Mouse (Mus musculus): ENCODE data around the gene Pla2g2c. TPM values are rescaled to one million over a fixed set of nuclear protein-coding genes. Genes with fewer than 3 reads are reported as not detected.

The Pla2g2c gene
- polyA plus RNA-seq, 1 experiment, result not detected

DNA sequence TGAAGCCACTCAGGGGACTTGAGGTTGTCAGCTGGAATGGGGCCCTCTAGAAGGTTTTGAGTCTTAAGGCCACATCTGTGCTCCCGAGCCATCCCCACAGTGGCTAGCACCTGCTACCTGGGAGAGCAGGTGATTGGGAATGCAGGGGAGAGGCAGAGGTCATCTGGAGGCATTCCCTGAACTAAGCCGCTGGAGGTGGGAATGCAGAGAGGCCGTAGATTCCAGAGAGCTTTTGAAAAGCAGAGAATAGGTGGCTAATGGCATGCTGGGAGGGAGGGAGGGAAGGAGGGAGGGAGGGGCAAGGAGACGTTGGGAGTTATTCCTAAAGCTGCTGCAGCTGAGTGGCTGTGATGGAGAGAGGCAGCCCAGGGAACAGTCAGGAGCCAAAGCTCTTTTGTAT is 34.0 kb upstream of the Pla2g2c start:
- Histone ChIP-seq H3K27ac (ENCODE audit: insufficient read depth, low read length) (no peak overlapping the region), H3K4me3 (ENCODE audit: extremely low read depth, insufficient read depth, insufficient read length) (no peak overlapping the region), H3K27me3 (ENCODE audit: control insufficient read depth, insufficient read depth, low read length) (no peaks in the 10 kb centered on the region), H3K36me3 (ENCODE audit: control insufficient read depth, insufficient read depth, low read length) (no peaks in the 10 kb centered on the region), H3K4me1 (ENCODE audit: control insufficient read depth, insufficient read depth, insufficient read length) (no peaks in the 10 kb centered on the region)
- TF ChIP-seq POLR2A (IDR thresholded peaks at IDR 0.05; ENCODE audit: low read depth, low read length) (no peak), CTCF (IDR thresholded peaks at IDR 0.05; ENCODE audit: extremely low read depth, insufficient read depth, insufficient read length, insufficient replicate concordance) (no peak)
- 12% methylated on average over 4 of the region's 4 CpGs for WGBS
- no peak for DNase-seq (ENCODE audit: low read depth in 1 of 2, low spot score in 2 of 2)

DNA sequence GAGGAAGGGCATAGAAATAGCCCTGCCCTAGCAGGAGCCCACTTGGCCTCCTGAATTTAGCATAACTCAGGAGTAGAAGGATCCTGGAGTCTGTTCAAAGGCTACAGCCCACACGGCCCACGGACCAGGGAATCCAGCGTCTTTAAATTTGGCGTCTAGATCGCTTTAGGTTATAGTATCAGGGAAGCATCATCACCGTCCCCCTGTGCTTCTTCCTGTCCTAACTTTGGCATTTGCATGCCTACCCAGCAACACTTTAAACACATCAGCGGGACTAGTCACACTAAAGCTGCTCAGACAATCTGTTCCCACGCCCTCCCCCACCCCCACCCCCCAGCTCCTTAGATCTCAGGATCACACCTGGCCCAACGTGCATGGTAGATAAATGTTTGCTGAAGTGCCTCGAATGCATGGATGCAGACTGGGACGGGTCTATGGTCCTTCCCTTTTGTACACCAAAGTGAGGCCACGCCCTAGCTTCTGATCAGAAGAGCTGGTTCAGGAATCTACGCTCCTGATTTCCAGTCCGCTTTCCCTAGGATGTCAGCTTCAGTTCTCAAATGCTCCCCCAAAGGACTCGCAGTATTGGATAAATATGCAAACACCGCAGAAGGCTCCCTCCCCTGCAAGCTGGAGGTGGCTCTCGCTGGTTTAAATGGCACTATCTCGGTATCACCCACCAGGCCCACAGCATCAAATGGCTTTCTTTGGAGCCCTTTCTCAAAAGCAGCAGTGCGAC is 33.0 kb upstream of the Pla2g2c start:
- Histone ChIP-seq H3K4me1 (ENCODE audit: control insufficient read depth, insufficient read depth, insufficient read length) (no peaks in the 10 kb centered on the region), H3K27ac (ENCODE audit: insufficient read depth, low read length) (no peak overlapping the region), H3K4me3 (ENCODE audit: extremely low read depth, insufficient read depth, insufficient read length) (no peak overlapping the region), H3K36me3 (ENCODE audit: control insufficient read depth, insufficient read depth, low read length) (no peaks in the 10 kb centered on the region), H3K27me3 (ENCODE audit: control insufficient read depth, insufficient read depth, low read length) (no peaks in the 10 kb centered on the region)
- TF ChIP-seq CTCF (IDR thresholded peaks at IDR 0.05; ENCODE audit: extremely low read depth, insufficient read depth, insufficient read length, insufficient replicate concordance) (no peak), POLR2A (IDR thresholded peaks at IDR 0.05; ENCODE audit: low read depth, low read length) (no peak)
- WGBS, result 15% methylated on average over 19 of the region's 19 CpGs
- no peak for DNase-seq (ENCODE audit: low read depth in 1 of 2, low spot score in 2 of 2)

DNA sequence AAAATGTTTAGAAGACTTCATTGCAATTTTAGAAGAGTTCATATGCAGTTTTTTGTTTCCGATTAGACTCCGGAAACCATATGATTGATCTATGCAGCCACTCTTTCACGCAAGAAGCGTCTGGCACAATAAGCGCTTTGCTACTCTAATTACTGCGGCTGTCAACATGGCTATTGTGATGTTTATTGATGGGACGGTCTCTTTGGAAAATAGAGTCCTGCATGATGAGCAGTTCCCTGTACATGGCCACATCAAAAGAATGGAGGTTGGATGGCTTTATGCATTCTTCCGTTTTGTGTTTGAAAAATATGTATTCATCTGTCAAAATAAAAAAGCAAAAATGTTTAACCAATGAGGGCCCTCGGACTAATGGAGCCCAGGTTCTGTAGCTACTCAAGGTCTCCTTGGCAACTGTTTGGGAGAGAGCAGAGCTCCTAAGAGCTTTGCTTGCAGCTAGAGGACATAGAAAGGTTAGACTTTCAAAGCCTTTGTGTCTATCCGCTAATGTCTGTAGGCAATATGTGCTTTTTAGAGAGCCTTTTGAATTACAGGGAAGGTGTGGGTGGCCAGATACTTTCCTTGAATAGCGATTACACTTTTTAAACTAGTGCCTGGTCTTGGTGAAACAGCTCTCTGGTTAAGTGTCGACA is 31.4 kb upstream of the Pla2g2c start:
- no peak for DNase-seq (ENCODE audit: low read depth in 1 of 2, low spot score in 2 of 2)
- H3K4me1 ChIP-seq (ENCODE audit: control insufficient read depth, insufficient read depth, insufficient read length), result no peaks in the 10 kb centered on the region
- 74% methylated on average over 12 of the region's 12 CpGs for WGBS
- TF ChIP-seq POLR2A (IDR thresholded peaks at IDR 0.05; ENCODE audit: low read depth, low read length) (no peak), CTCF (IDR thresholded peaks at IDR 0.05; ENCODE audit: extremely low read depth, insufficient read depth, insufficient read length, insufficient replicate concordance) (no peak)
- H3K27me3 ChIP-seq (ENCODE audit: control insufficient read depth, insufficient read depth, low read length), result no peaks in the 10 kb centered on the region
- no peaks in the 10 kb centered on the region for H3K36me3 ChIP-seq (ENCODE audit: control insufficient read depth, insufficient read depth, low read length)
- no peak overlapping the region for H3K4me3 ChIP-seq (ENCODE audit: extremely low read depth, insufficient read depth, insufficient read length)
- no peak overlapping the region for H3K27ac ChIP-seq (ENCODE audit: insufficient read depth, low read length)

DNA sequence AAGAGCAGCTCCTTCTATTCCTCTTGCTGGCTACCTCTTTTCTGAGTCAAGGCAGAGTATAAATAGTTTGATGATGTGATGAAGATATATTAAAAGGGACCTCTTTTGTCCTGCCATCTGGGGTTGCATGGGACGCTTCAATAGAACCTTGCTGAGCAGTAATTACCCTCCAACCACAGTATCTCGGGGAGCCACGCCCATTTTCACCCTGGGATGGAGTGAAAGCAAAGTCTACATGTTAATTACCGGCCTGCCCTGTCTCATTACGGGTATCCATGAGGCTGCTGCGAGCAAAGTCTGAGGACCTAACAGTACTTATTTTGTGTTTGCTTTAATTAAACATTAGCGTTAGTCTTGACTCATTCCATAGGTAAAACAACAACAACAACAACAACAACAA is 27.9 kb upstream of the Pla2g2c start:
- no peak for DNase-seq (ENCODE audit: low read depth in 1 of 2, low spot score in 2 of 2)
- no peak overlapping the region for H3K27ac ChIP-seq (ENCODE audit: insufficient read depth, low read length)
- H3K27me3 ChIP-seq (ENCODE audit: control insufficient read depth, insufficient read depth, low read length), result no peaks in the 10 kb centered on the region
- no peaks in the 10 kb centered on the region for H3K4me1 ChIP-seq (ENCODE audit: control insufficient read depth, insufficient read depth, insufficient read length)
- no peak overlapping the region for H3K4me3 ChIP-seq (ENCODE audit: extremely low read depth, insufficient read depth, insufficient read length)
- no peaks in the 10 kb centered on the region for H3K36me3 ChIP-seq (ENCODE audit: control insufficient read depth, insufficient read depth, low read length)
- TF ChIP-seq POLR2A (IDR thresholded peaks at IDR 0.05; ENCODE audit: low read depth, low read length) (no peak), CTCF (IDR thresholded peaks at IDR 0.05; ENCODE audit: extremely low read depth, insufficient read depth, insufficient read length, insufficient replicate concordance) (no peak)
- WGBS, result 40% methylated on average over 7 of the region's 7 CpGs

DNA sequence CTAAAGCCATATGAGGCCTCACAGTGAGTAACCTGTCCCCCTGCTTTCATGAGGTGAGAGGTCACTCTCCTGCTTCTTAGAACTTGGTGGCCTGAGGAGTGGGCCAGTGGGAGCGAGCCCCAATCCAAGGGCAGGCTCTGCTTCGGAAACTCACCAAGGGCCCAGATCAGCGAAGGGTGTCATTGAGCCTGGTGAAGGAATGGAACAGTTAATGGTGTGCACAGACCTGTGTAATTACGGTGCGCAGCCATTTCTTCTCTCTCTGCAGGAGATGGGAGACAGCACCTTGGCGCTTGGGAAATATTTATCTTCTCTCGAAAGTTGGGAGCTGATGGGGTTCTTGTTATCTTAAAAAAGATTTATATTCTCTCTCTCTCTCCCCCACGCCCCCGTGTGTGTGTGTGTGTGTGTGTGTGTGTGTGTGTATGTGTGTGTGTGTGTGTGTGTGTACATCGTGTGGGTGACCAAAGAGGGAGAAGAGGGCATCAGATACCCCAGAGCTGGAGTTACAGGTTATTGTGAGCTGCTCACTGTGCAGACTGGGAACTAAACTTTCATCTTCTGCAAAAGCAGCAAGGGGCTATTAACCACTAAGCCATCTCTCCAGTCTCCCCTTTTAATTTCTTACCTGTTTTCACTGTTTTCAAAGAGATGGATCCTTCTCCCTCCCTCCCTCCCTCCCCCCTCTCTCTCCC is 27.3 kb upstream of the Pla2g2c start:
- no peak overlapping the region for H3K27ac ChIP-seq (ENCODE audit: insufficient read depth, low read length)
- 54% methylated on average over 10 of the region's 10 CpGs for WGBS
- H3K4me3 ChIP-seq (ENCODE audit: extremely low read depth, insufficient read depth, insufficient read length), result no peak overlapping the region
- no peaks in the 10 kb centered on the region for H3K27me3 ChIP-seq (ENCODE audit: control insufficient read depth, insufficient read depth, low read length)
- H3K36me3 ChIP-seq (ENCODE audit: control insufficient read depth, insufficient read depth, low read length), result no peaks in the 10 kb centered on the region
- no peak for DNase-seq (ENCODE audit: low read depth in 1 of 2, low spot score in 2 of 2)
- no peaks in the 10 kb centered on the region for H3K4me1 ChIP-seq (ENCODE audit: control insufficient read depth, insufficient read depth, insufficient read length)
- TF ChIP-seq CTCF (IDR thresholded peaks at IDR 0.05; ENCODE audit: extremely low read depth, insufficient read depth, insufficient read length, insufficient replicate concordance) (no peak), POLR2A (IDR thresholded peaks at IDR 0.05; ENCODE audit: low read depth, low read length) (no peak)

DNA sequence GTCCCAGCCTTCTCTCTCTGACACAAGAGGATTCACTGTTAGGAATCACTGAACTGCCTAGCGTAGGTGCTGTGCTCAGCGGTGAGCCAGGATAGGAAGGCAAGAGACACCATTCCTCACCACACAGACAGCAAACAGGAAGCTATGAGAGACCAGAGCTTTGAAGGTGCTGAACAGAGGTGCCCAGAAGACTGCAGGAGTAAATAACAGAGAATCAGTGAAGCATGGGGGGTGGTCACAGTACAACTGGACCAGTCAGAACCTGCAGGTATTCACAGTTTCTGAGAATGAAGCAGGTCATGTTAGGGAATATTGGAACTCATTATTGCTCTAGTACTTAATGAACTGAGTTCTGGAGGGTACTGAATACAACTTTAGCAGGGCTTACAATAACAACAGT is 26.3 kb upstream of the Pla2g2c start:
- TF ChIP-seq CTCF (IDR thresholded peaks at IDR 0.05; ENCODE audit: extremely low read depth, insufficient read depth, insufficient read length, insufficient replicate concordance) (no peak), POLR2A (IDR thresholded peaks at IDR 0.05; ENCODE audit: low read depth, low read length) (no peak)
- no peak overlapping the region for H3K4me3 ChIP-seq (ENCODE audit: extremely low read depth, insufficient read depth, insufficient read length)
- 63% methylated on average over 2 of the region's 2 CpGs for WGBS
- no peaks in the 10 kb centered on the region for H3K27me3 ChIP-seq (ENCODE audit: control insufficient read depth, insufficient read depth, low read length)
- H3K27ac ChIP-seq (ENCODE audit: insufficient read depth, low read length), result no peak overlapping the region
- no peaks in the 10 kb centered on the region for H3K4me1 ChIP-seq (ENCODE audit: control insufficient read depth, insufficient read depth, insufficient read length)
- H3K36me3 ChIP-seq (ENCODE audit: control insufficient read depth, insufficient read depth, low read length), result no peaks in the 10 kb centered on the region
- DNase-seq (ENCODE audit: low read depth in 1 of 2, low spot score in 2 of 2), result no peak

Data from spleen, adult 2 months (tissue).